Mouse (Mus musculus) ES-Bruce4 (cell line): ENCODE results near the gene Camkmt.

Experiments
- CTCF ChIP-seq: IDR thresholded peaks from one replicate; pipeline ENCODE4 v1.8.1; 2011; ENCODE audit warnings: low read depth, low read length
- EP300 ChIP-seq: IDR thresholded peaks from 2 replicates; pipeline ENCODE4 v1.6.1; 2011; ENCODE audit warnings: low read depth, low read length; ENCODE audit not compliant: insufficient read depth
- POLR2A ChIP-seq: IDR thresholded peaks from one replicate; pipeline ENCODE4 v1.8.1; 2011; ENCODE audit warnings: low read length; ENCODE audit not compliant: insufficient read depth

- TF ChIP-seq CTCF: no peak
- no peak for TF ChIP-seq POLR2A
- no peak for TF ChIP-seq EP300
Measured at GRCm38 (mm10) chr17:85198781-85199180, 108.4 kb downstream of the Camkmt start.
